Mouse (Mus musculus) subcutaneous adipose tissue, adult 2 months (tissue): ENCODE measurements around the gene Gm20604. TPM values are rescaled to one million over a fixed set of nuclear protein-coding genes. Genes with fewer than 3 reads are reported as not detected.

Source experiments
- polyA plus RNA-seq: library from polyadenylated mRNA; depleted of rRNA; stranded (reverse); fragments of >200 nt; gene quantifications from 2 replicates; pipeline ENCODE4 v1.2.3, GENCODE M21; 2012; ENCODE audit warnings: low replicate concordance; rRNA removed

Gene Gm20604
- polyA plus RNA-seq = 2.8 and 3.5 TPM in 2 replicates

GRCm38 (mm10) chr12:102758403-102758756 is at the start of gene Gm20604:
Gene Gm20604 (minus strand): TSS chr12:102758672.

GRCm38 (mm10) chr12:102757689-102758402 is 626 bp downstream of the Gm20604 start, which contains the start of the genes Gm28051, Gon7 and Ubr7:
Gene Gm28051 (minus strand): TSS chr12:102757765.
Gene Gon7 (minus strand): TSS chr12:102757803.
Gene Ubr7 (plus strand): TSS chr12:102757967.

GRCm38 (mm10) chr12:102743589-102744574 is 14.6 kb downstream of the Gm20604 start, which contains the start of the genes Moap1 and Tmem251:
Gene Moap1 (minus strand): TSS chr12:102743661.
Gene Tmem251 (plus strand): TSS chr12:102743762.

GRCm38 (mm10) chr12:102704457-102705198 is 53.8 kb downstream of the Gm20604 start, which contains the start of gene Itpk1:
Gene Itpk1 (minus strand): TSS chr12:102704930.

Other genes starting within 250 kb of the Gm20604 start
- 0.32 TPM in 1 of 2 replicates, not detected in the other for gene Chga, start 203.7 kb downstream of the Gm20604 start, polyA plus RNA-seq
- gene Itpk1, start 53.7 kb downstream of the Gm20604 start, polyA plus RNA-seq = 56.8 and 72.6 TPM in 2 replicates
- 0.50 TPM in 1 of 2 replicates, not detected in the other for gene Moap1, start 15.0 kb downstream of the Gm20604 start, polyA plus RNA-seq
- gene Tmem251, start 14.9 kb downstream of the Gm20604 start, polyA plus RNA-seq = 1.7 and 2.6 TPM in 2 replicates
- gene Gm28051, start 907 bp downstream of the Gm20604 start, polyA plus RNA-seq = not detected in 2 replicates
- gene Gon7, start 869 bp downstream of the Gm20604 start, polyA plus RNA-seq = 3.9 and 13.3 TPM in 2 replicates
- 14.4 and 21.8 TPM in 2 replicates for gene Ubr7, start 705 bp downstream of the Gm20604 start, polyA plus RNA-seq
- gene Btbd7, start 119.8 kb upstream of the Gm20604 start, polyA plus RNA-seq = 13.7 and 25.4 TPM in 2 replicates
- gene Cox8c, start 140.6 kb upstream of the Gm20604 start, polyA plus RNA-seq = not detected in 2 replicates
- 0.24 and 1.2 TPM in 2 replicates for gene Unc79, start 190.2 kb upstream of the Gm20604 start, polyA plus RNA-seq